Mouse (Mus musculus) liver, adult 2 months (tissue): ENCODE data around the gene Gm17783.

Experiments
- CTCF ChIP-seq: fragments of 200-500 bp; IDR thresholded peaks from 2 replicates; pipeline ENCODE4 v1.5.1; 2011; ENCODE audit warnings: low read depth, low read length, control low read depth
- POLR2A ChIP-seq: fragments of 200-500 bp; IDR thresholded peaks from 2 replicates; pipeline ENCODE4 v1.6.1; 2011; ENCODE audit warnings: low read length, control low read depth; ENCODE audit not compliant: insufficient read depth; ENCODE audit errors: extremely low read depth

DNA sequence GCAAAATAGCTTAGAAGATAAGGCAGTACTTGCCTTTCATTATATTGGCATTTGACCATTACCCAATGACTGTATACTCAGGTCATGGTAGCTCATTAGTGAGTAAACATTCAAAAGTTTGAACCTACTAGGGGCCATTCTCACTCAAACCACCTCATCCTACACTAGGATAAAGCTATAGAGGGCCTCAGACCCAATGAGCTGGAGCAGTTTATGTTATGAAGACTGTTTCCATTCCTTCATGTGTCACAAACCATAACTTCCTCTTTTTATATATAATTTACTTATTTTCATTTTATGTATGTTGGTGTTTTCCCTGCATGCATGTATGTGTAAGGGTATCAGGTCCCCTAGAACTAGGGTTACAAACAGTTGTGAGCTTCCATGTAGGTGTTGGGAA, 16.1 kb upstream of the Gm17783 start:
- TF ChIP-seq POLR2A (no peak), CTCF (no peak)
